Mouse (Mus musculus): Measurements from ENCODE around the gene Mcm3.
"Not testable (repeated sequence)": the region's sequence is repeated elsewhere in the genome, so short reads cannot be mapped to it uniquely, and the experiment has no call there.

Gene Mcm3

GRCm38 (mm10) chr1:20823906-20824305 lies 3.8 kb upstream of the Mcm3 start:
- TF ChIP-seq GATA4 (IDR thresholded peaks at IDR 0.05; ENCODE audit: insufficient replicate concordance, low read length): no peak

- TF ChIP-seq GATA4 (IDR thresholded peaks at IDR 0.05; ENCODE audit: insufficient replicate concordance, low read length): no peak
These were observed 3.4 kb upstream of the Mcm3 start for GRCm38 (mm10) chr1:20823471-20823870.

- TF ChIP-seq GATA4 (IDR thresholded peaks at IDR 0.05; ENCODE audit: insufficient replicate concordance, low read length): no peak
These were observed 847 bp upstream of the Mcm3 start for GRCm38 (mm10) chr1:20820959-20821358.

- no peak for TF ChIP-seq GATA4 (IDR thresholded peaks at IDR 0.05; ENCODE audit: insufficient replicate concordance, low read length)
These were observed 2.5 kb downstream of the Mcm3 start for GRCm38 (mm10) chr1:20817596-20817995.

GRCm38 (mm10) chr1:20817172-20817571 lies 2.9 kb downstream of the Mcm3 start:
- TF ChIP-seq GATA4 (IDR thresholded peaks at IDR 0.05; ENCODE audit: insufficient replicate concordance, low read length): no peak

GRCm38 (mm10) chr1:20814521-20814920 lies 5.6 kb downstream of the Mcm3 start:
- TF ChIP-seq GATA4 (IDR thresholded peaks at IDR 0.05; ENCODE audit: insufficient replicate concordance, low read length): no peak

GRCm38 (mm10) chr1:20804526-20804925 lies 15.6 kb downstream of the Mcm3 start:
- TF ChIP-seq GATA4 (IDR thresholded peaks at IDR 0.05; ENCODE audit: insufficient replicate concordance, low read length): no peak

- TF ChIP-seq GATA4 (IDR thresholded peaks at IDR 0.05; ENCODE audit: insufficient replicate concordance, low read length): no peak
These were observed 18.3 kb downstream of the Mcm3 start for GRCm38 (mm10) chr1:20801682-20802390.

GRCm38 (mm10) chr1:20801275-20801674 lies 18.8 kb downstream of the Mcm3 start:
- no peak for TF ChIP-seq GATA4 (IDR thresholded peaks at IDR 0.05; ENCODE audit: insufficient replicate concordance, low read length)

GRCm38 (mm10) chr1:20795178-20795577 lies 24.9 kb downstream of the Mcm3 start:
- TF ChIP-seq GATA4 (IDR thresholded peaks at IDR 0.05; ENCODE audit: insufficient replicate concordance, low read length): no peak

- no peak for TF ChIP-seq GATA4 (IDR thresholded peaks at IDR 0.05; ENCODE audit: insufficient replicate concordance, low read length)
These were observed 25.4 kb downstream of the Mcm3 start for GRCm38 (mm10) chr1:20794760-20795159.

- no peak for TF ChIP-seq GATA4 (IDR thresholded peaks at IDR 0.05; ENCODE audit: insufficient replicate concordance, low read length)
These were observed 28.7 kb downstream of the Mcm3 start for GRCm38 (mm10) chr1:20791414-20791813.

- not testable (repeated sequence) for TF ChIP-seq GATA4 (IDR thresholded peaks at IDR 0.05; ENCODE audit: insufficient replicate concordance, low read length)
These were observed 29.6 kb downstream of the Mcm3 start, which contains the start of gene Il17f for GRCm38 (mm10) chr1:20790517-20790916. Gene Il17f (minus strand): TSS chr1:20790617.

GRCm38 (mm10) chr1:20788419-20788818 lies 31.7 kb downstream of the Mcm3 start:
- no peak for TF ChIP-seq GATA4 (IDR thresholded peaks at IDR 0.05; ENCODE audit: insufficient replicate concordance, low read length)

- TF ChIP-seq GATA4 (IDR thresholded peaks at IDR 0.05; ENCODE audit: insufficient replicate concordance, low read length): no peak
These were observed 33.1 kb downstream of the Mcm3 start for GRCm38 (mm10) chr1:20787046-20787445.

GRCm38 (mm10) chr1:20778366-20778765 lies 41.7 kb downstream of the Mcm3 start:
- TF ChIP-seq GATA4 (IDR thresholded peaks at IDR 0.05; ENCODE audit: insufficient replicate concordance, low read length): no peak

GRCm38 (mm10) chr1:20766526-20766925 lies 53.6 kb downstream of the Mcm3 start:
- TF ChIP-seq GATA4 (IDR thresholded peaks at IDR 0.05; ENCODE audit: insufficient replicate concordance, low read length): no peak
